8 mouse cellular contexts compared by ENCODE assay signal in genomic region chr6:85153970-85154540, GRCm38 (mm10). TPM values are rescaled to one million over a fixed set of nuclear protein-coding genes. Genes with fewer than 3 reads are reported as not detected.
DNase-seq lines count a peak whose midpoint lies in the region; ATAC-seq lines count a peak whose summit lies in the region.

No protein-coding gene starts in this region.

- H3K27ac ChIP-seq in embryonic facial prominence, embryonic 10.5 days (replicated peaks), result no peak overlapping the region
- H3K27ac ChIP-seq in heart, embryonic 14.5 days (replicated peaks in 1 of 2; ENCODE audit: control insufficient read depth in 1 of 2, insufficient read depth in 1 of 2, low read depth in 2 of 2, low read length in 2 of 2), result no peak overlapping the region
- no peak overlapping the region for H3K27ac ChIP-seq in liver, embryonic 11.5 days (ENCODE audit: low read depth, low read length)
- H3K27ac ChIP-seq in neural tube, embryonic 12.5 days, result no peak overlapping the region

- peaks cover 13% of the 10 kb centered on the region for H3K4me1 ChIP-seq in embryonic facial prominence, embryonic 10.5 days
- peaks cover 5 to 9% of the 10 kb centered on the region in 2 experiments; a peak in 3 of 4 replicates for H3K4me1 ChIP-seq in heart, embryonic 14.5 days (ENCODE audit: control insufficient read depth in 2 of 2, insufficient read depth in 2 of 2, low read length in 2 of 2)
- H3K4me1 ChIP-seq in liver, embryonic 11.5 days (replicated peaks; ENCODE audit: control insufficient read depth, insufficient read depth, low read length), result peaks cover 2% of the 10 kb centered on the region; the same call in 1 of the 2 replicates
- peaks cover 6% of the 10 kb centered on the region; the same call in 1 of the 2 replicates for H3K4me1 ChIP-seq in neural tube, embryonic 12.5 days

- no peak overlapping the region for H3K9ac ChIP-seq in heart, embryonic 14.5 days (ENCODE audit: low read length)
- no peak overlapping the region for H3K9ac ChIP-seq in liver, embryonic 11.5 days (ENCODE audit: low read depth, low read length)
- H3K9ac ChIP-seq in neural tube, embryonic 12.5 days, result no peak overlapping the region

- no peak overlapping the region for H3K4me3 ChIP-seq in embryonic facial prominence, embryonic 10.5 days
- no peak overlapping the region for H3K4me3 ChIP-seq in heart, embryonic 14.5 days (ENCODE audit: control insufficient read depth in 1 of 2, insufficient read depth in 1 of 2, low read depth in 1 of 2, low read length in 2 of 2)
- no peak overlapping the region for H3K4me3 ChIP-seq in liver, embryonic 11.5 days (ENCODE audit: low read depth, low read length)
- H3K4me3 ChIP-seq in neural tube, embryonic 12.5 days, result no peak overlapping the region

- no peaks in the 10 kb centered on the region for H3K36me3 ChIP-seq in embryonic facial prominence, embryonic 10.5 days (replicated peaks)
- H3K36me3 ChIP-seq in heart, embryonic 14.5 days (ENCODE audit: control insufficient read depth, insufficient read depth, low read length), result no peaks in the 10 kb centered on the region
- no peaks in the 10 kb centered on the region for H3K36me3 ChIP-seq in liver, embryonic 11.5 days (ENCODE audit: control insufficient read depth, insufficient read depth, low read length)
- no peaks in the 10 kb centered on the region for H3K36me3 ChIP-seq in neural tube, embryonic 12.5 days

- peak; percentile 54 to 62 for DNase-seq in B cell, adult 2 months
- DNase-seq in adrenal gland, postnatal 10 days, result peak; percentile 83
- peak; percentile 82 for DNase-seq in embryonic facial prominence, embryonic 10.5 days (ENCODE audit: low spot score)
- peak; percentile 85 for DNase-seq in kidney, postnatal 10 days
- no peak for DNase-seq in liver, embryonic 11.5 days (ENCODE audit: low spot score)
- peak; percentile 63 for DNase-seq in testis, postnatal 14 days (ENCODE audit: low spot score)

- H3K27me3 ChIP-seq in embryonic facial prominence, embryonic 10.5 days (replicated peaks; ENCODE audit: low read depth, poor library complexity, severe bottlenecking), result no peaks in the 10 kb centered on the region
- H3K27me3 ChIP-seq in heart, embryonic 14.5 days (ENCODE audit: control insufficient read depth, insufficient read depth, low read length), result no peaks in the 10 kb centered on the region
- peaks cover 4% of the 10 kb centered on the region; the same call in 1 of the 2 replicates for H3K27me3 ChIP-seq in liver, embryonic 11.5 days (replicated peaks; ENCODE audit: control insufficient read depth, insufficient read depth, low read length)
- no peaks in the 10 kb centered on the region for H3K27me3 ChIP-seq in neural tube, embryonic 12.5 days (replicated peaks)

- ATAC-seq in heart, embryonic 14.5 days (ENCODE audit: insufficient number of reproducible peaks, insufficient read depth, low FRiP score, low read depth), result peak; percentile 44; the same call in 1 of the 2 replicates
- peak; percentile 49 for ATAC-seq in liver, embryonic 11.5 days (replicated peaks; ENCODE audit: low FRiP score)
- peak; percentile 65 for ATAC-seq in neural tube, embryonic 12.5 days (ENCODE audit: low FRiP score, low read depth)

- no peak overlapping the region for H3K4me2 ChIP-seq in heart, embryonic 14.5 days (ENCODE audit: low read length)
- H3K4me2 ChIP-seq in liver, embryonic 11.5 days, result no peak overlapping the region
- H3K4me2 ChIP-seq in neural tube, embryonic 12.5 days (replicated peaks), result no peak overlapping the region

- WGBS in embryonic facial prominence, embryonic 10.5 days, result 9% methylated on average over 9 of the region's 9 CpGs
- WGBS in heart, embryonic 14.5 days, result 5% methylated on average over 7 of the region's 9 CpGs
- 11% methylated on average over 9 of the region's 9 CpGs for WGBS in liver, embryonic 11.5 days
- 7% methylated on average over 9 of the region's 9 CpGs for WGBS in neural tube, embryonic 12.5 days

- no peaks in the 10 kb centered on the region for H3K9me3 ChIP-seq in embryonic facial prominence, embryonic 10.5 days
- H3K9me3 ChIP-seq in heart, embryonic 14.5 days (ENCODE audit: control insufficient read depth, low read length), result no peaks in the 10 kb centered on the region
- no peaks in the 10 kb centered on the region for H3K9me3 ChIP-seq in liver, embryonic 11.5 days (ENCODE audit: control insufficient read depth, low read length)
- no peaks in the 10 kb centered on the region for H3K9me3 ChIP-seq in neural tube, embryonic 12.5 days

RNA-seq across cellular contexts. Expression of gene Spr, which starts 16.5 kb away (rescaled TPM):
- 10 to 100 TPM; 72.1 to 75.5 TPM for total RNA-seq in adrenal gland, postnatal 10 days (2021)
- 53.8 and 58.1 TPM in 2 replicates for polyA plus RNA-seq in embryonic facial prominence, embryonic 10.5 days (2016; fragmentation: Nextera tagmentation; extraction: Ambion mirVana)
- polyA plus RNA-seq in heart, embryonic 14.5 days (2014; fragmentation: Nextera tagmentation; extraction: Ambion mirVana), result 55.2 and 83.6 TPM in 2 replicates
- polyA plus RNA-seq in liver, embryonic 11.5 days (2014; fragmentation: Nextera tagmentation; extraction: Ambion mirVana), result 66.5 and 77.7 TPM in 2 replicates
- 28.3 and 34.8 TPM in 2 replicates for polyA plus RNA-seq in neural tube, embryonic 12.5 days (2016; fragmentation: Nextera tagmentation; extraction: Ambion mirVana)

RNA-seq across cellular contexts. Expression of gene Emx1, which starts 33.2 kb away (rescaled TPM):
- not detected for total RNA-seq in adrenal gland, postnatal 10 days (2021)
- polyA plus RNA-seq in embryonic facial prominence, embryonic 10.5 days (2016; fragmentation: Nextera tagmentation; extraction: Ambion mirVana), result 2.6 and 2.9 TPM in 2 replicates
- polyA plus RNA-seq in heart, embryonic 14.5 days (2014; fragmentation: Nextera tagmentation; extraction: Ambion mirVana), result not detected in 2 replicates
- 0.38 and 0.49 TPM in 2 replicates for polyA plus RNA-seq in liver, embryonic 11.5 days (2014; fragmentation: Nextera tagmentation; extraction: Ambion mirVana)
- polyA plus RNA-seq in neural tube, embryonic 12.5 days (2016; fragmentation: Nextera tagmentation; extraction: Ambion mirVana), result 0.16 TPM in 1 of 2 replicates, not detected in the other
